Mouse (Mus musculus) CH12.LX (cell line): ENCODE results near the gene Zbtb38. TPM values are rescaled to one million over a fixed set of nuclear protein-coding genes. Genes with fewer than 3 reads are reported as not detected.

Experiments used
- DNase-seq: peaks from one replicate; pipeline ENCODE4 v3.0.0-alpha.2; 2013; ENCODE audit errors: extremely low read depth
- H3K27ac ChIP-seq: 2 replicates; pipeline ENCODE4 v1.5.1; 2012; ENCODE audit warnings: low read depth, mild to moderate bottlenecking, control low read depth, moderate library complexity; ENCODE audit not compliant: insufficient read depth
- H3K27me3 ChIP-seq: replicated peaks from 2 replicates; pipeline ENCODE3; 2012; ENCODE audit warnings: inconsistent platforms
- H3K36me3 ChIP-seq, 2 experiments: replicated peaks in 1 of 2; 2 replicates each; pipeline versions ENCODE3 to v1.6.1; 2012; ENCODE audit warnings: inconsistent platforms in 1 of 2, low read length in 1 of 2, mild to moderate bottlenecking in 1 of 2, mixed read lengths in 1 of 2, moderate library complexity in 1 of 2; ENCODE audit not compliant: control insufficient read depth in 1 of 2, insufficient read depth in 1 of 2
- H3K4me1 ChIP-seq, 2 experiments: 2 replicates each; pipeline ENCODE4 v1.6.1; 2012; ENCODE audit warnings: inconsistent platforms in 1 of 2, moderate library complexity in 1 of 2; ENCODE audit not compliant: insufficient read depth in 2 of 2, control insufficient read depth in 1 of 2
- H3K4me2 ChIP-seq: 2 replicates; pipeline ENCODE4 v1.6.1; 2012; ENCODE audit warnings: low read depth, mild to moderate bottlenecking, control low read depth; ENCODE audit not compliant: poor library complexity, insufficient read depth, severe bottlenecking
- H3K4me3 ChIP-seq, 3 experiments: fragments of 150-350 bp in 1 of 3; sonication (generic) in 1 of 3; replicated peaks in 1 of 3; 2 replicates each; pipeline versions ENCODE3 to v1.5.1; 2011 to 2012; ENCODE audit warnings: low read depth in 2 of 3, low read length in 2 of 3, mild to moderate bottlenecking in 2 of 3, moderate library complexity in 2 of 3, control low read depth in 1 of 3, improper control_type of control experiment in 1 of 3, inconsistent platforms in 1 of 3, mixed read lengths in 1 of 3; ENCODE audit not compliant: poor library complexity in 1 of 3
- H3K79me2 ChIP-seq: replicated peaks from 2 replicates; pipeline ENCODE4 v1.6.1; 2012; ENCODE audit warnings: mild to moderate bottlenecking, moderate library complexity; ENCODE audit not compliant: control insufficient read depth, poor library complexity, insufficient read depth, severe bottlenecking; ENCODE audit errors: extremely low read depth
- H3K9ac ChIP-seq: 2 replicates; pipeline ENCODE4 v1.6.1; 2012; ENCODE audit warnings: low read depth, mild to moderate bottlenecking, control low read depth, moderate library complexity; ENCODE audit not compliant: insufficient read depth
- H3K9me3 ChIP-seq: replicated peaks from 2 replicates; pipeline ENCODE3; 2012; ENCODE audit warnings: low read length, inconsistent platforms, mixed read lengths
- CHD2 ChIP-seq: IDR thresholded peaks from 2 replicates; pipeline ENCODE4 v1.6.1; 2011; ENCODE audit warnings: low read length, improper control_type of control experiment
- CTCF ChIP-seq, 2 experiments: IDR thresholded peaks in 1 of 2; conservative IDR thresholded peaks in 1 of 2; 2 replicates each; pipeline ENCODE4 v1.5.1; 2011 to 2012; ENCODE audit warnings: low read depth in 2 of 2, low read length in 2 of 2, improper control_type of control experiment in 1 of 2, inconsistent platforms in 1 of 2, mild to moderate bottlenecking in 1 of 2, moderate library complexity in 1 of 2
- ELF1 ChIP-seq: IDR thresholded peaks from 2 replicates; pipeline ENCODE4 v1.6.1; 2014; ENCODE audit warnings: low read depth, mild to moderate bottlenecking, inconsistent platforms, low read length, improper control_type of control experiment
- EP300 ChIP-seq: IDR thresholded peaks from 2 replicates; pipeline ENCODE4 v1.6.1; 2011; ENCODE audit warnings: low read length, improper control_type of control experiment
- IRF4 ChIP-seq: IDR thresholded peaks from 2 replicates; pipeline ENCODE4 v1.6.1; 2014; ENCODE audit warnings: low read depth, mild to moderate bottlenecking, inconsistent platforms, low read length, improper control_type of control experiment
- MAX ChIP-seq: IDR thresholded peaks from 2 replicates; pipeline ENCODE4 v1.6.1; 2011; ENCODE audit warnings: low read length, improper control_type of control experiment
- MAZ ChIP-seq: IDR thresholded peaks from 2 replicates; pipeline ENCODE4 v1.6.1; 2012; ENCODE audit warnings: low read depth, mild to moderate bottlenecking, inconsistent platforms, low read length, improper control_type of control experiment, moderate library complexity
- MEF2A ChIP-seq: IDR thresholded peaks from 2 replicates; pipeline ENCODE4 v1.6.1; 2014; ENCODE audit warnings: low read depth, mild to moderate bottlenecking, inconsistent platforms, low read length, improper control_type of control experiment, borderline replicate concordance
- MXI1 ChIP-seq: IDR thresholded peaks from 2 replicates; pipeline ENCODE4 v1.6.1; 2011; ENCODE audit warnings: mild to moderate bottlenecking, low read depth, low read length, improper control_type of control experiment
- POLR2A ChIP-seq: IDR thresholded peaks from 2 replicates; pipeline ENCODE4 v1.6.1; 2011; ENCODE audit warnings: low read depth, mild to moderate bottlenecking, improper control_type of control experiment, low read length
- RAD21 ChIP-seq: IDR thresholded peaks from 2 replicates; pipeline ENCODE4 v1.6.1; 2011; ENCODE audit warnings: low read depth, mild to moderate bottlenecking, low read length, improper control_type of control experiment, moderate library complexity
- SMC3 ChIP-seq: IDR thresholded peaks from 2 replicates; pipeline ENCODE4 v1.6.1; 2011; ENCODE audit warnings: low read depth, low read length, improper control_type of control experiment
- UBTF ChIP-seq: IDR thresholded peaks from 2 replicates; pipeline ENCODE4 v1.6.1; 2012; ENCODE audit warnings: low read depth, mild to moderate bottlenecking, inconsistent platforms, low read length, improper control_type of control experiment, moderate library complexity
- USF1 ChIP-seq: IDR thresholded peaks from 2 replicates; pipeline ENCODE4 v1.6.1; 2014; ENCODE audit warnings: low read depth, mild to moderate bottlenecking, inconsistent platforms, low read length, improper control_type of control experiment
- USF2 ChIP-seq: conservative IDR thresholded peaks from 2 replicates; pipeline ENCODE4 v1.6.1; 2011; ENCODE audit warnings: low read depth, low read length, improper control_type of control experiment
- ZC3H11A ChIP-seq: IDR thresholded peaks from 2 replicates; pipeline ENCODE4 v1.6.1; 2012; ENCODE audit warnings: low read depth, mild to moderate bottlenecking, inconsistent platforms, low read length, improper control_type of control experiment
- ZKSCAN1 ChIP-seq: IDR thresholded peaks from 2 replicates; pipeline ENCODE4 v1.6.1; 2012; ENCODE audit warnings: low read depth, inconsistent platforms, low read length, improper control_type of control experiment, borderline replicate concordance
- ZNF384 ChIP-seq: IDR thresholded peaks from 2 replicates; pipeline ENCODE4 v1.6.1; 2012; ENCODE audit warnings: low read depth, low read length, improper control_type of control experiment, inconsistent platforms
- dilution Hi-C: fragments of 300-500 bp; cut with MboI; formaldehyde crosslinking; loops from 2 replicates; pipeline ENCODE4 v1.14.3; 2020; ENCODE audit warnings: low sequenced_read_pairs; ENCODE audit not compliant: extremely low pct_unique_long_range_greater_than_20kb, extremely low pct_ligation_motif_present
- in situ Hi-C: fragments of 300-500 bp; cut with MboI; formaldehyde crosslinking; loops from 3 replicates; pipeline ENCODE4 v1.14.3; 2019; ENCODE audit warnings: low sequenced_read_pairs, low pct_ligation_motif_present, low pct_unique_long_range_greater_than_20kb, mixed read lengths
- polyA plus RNA-seq: library from polyadenylated mRNA; unstranded; fragments of >175 nt; gene quantifications from 2 replicates; pipeline ENCODE4 v1.2.1, GENCODE M21; 2012; ENCODE audit warnings: low read depth; ENCODE audit not compliant: insufficient read length
- total RNA-seq, 2 experiments: library from RNA; depleted of rRNA; stranded (reverse); fragments of 300-350 nt in 1 of 2; fragments of >200 nt in 1 of 2; gene quantifications; 2 replicates each; pipeline ENCODE4 v1.2.3; 2012 to 2014

Gene Zbtb38
- total and polyA plus RNA-seq, 3 experiments, result 51.7 to 102 (median 68.8) TPM

DNA sequence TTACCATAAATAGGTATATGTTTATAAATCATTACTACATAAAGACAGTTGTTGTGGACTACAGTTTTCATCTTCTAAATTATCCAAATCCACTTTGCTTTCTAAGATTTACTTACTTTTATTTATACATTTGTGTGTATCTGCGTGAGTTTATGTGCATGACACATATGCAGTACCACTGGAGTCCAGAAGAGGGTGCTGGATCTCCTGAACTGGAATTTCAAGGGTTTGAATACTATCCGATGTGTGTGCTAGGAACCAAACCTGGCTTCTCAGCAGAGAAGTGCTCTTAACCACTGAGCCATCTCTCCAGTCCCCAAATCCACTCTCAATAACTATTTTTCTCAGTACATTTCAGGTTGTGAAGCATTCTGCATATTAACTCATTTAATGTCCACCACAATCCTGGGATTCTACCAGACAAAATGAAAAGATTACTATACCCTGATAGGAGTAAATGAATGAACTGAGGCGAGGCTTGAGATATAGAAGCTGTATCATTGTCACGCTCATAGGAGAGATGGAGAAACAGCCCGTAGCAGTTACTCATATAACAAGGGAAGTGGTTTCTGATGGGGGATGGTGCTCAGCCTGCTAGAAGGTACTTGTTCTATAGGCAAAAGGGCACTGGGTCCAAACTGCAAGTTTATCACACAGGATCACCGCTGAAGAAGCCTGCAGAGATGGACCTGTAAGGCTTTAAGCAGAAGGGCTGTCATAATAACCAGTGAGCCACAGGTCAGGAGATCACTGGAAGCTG lies 53.2 kb downstream of the Zbtb38 start:
- Histone ChIP-seq H3K79me2 (peaks cover 96% of the 10 kb centered on the region), H3K9me3 (peaks cover 30% of the 10 kb centered on the region), H3K27ac (no peak overlapping the region), H3K4me3 (no peak overlapping the region), H3K4me1 (peaks cover 0 to 5% of the 10 kb centered on the region in 2 experiments; a peak in 1 of 4 replicates), H3K27me3 (no peaks in the 10 kb centered on the region), H3K4me2 (no peak overlapping the region), H3K9ac (no peak overlapping the region), H3K36me3 (peaks cover 87 to 98% of the 10 kb centered on the region in 2 experiments)
- dilution Hi-C loops (no loop called here), in situ Hi-C loops (no loop called here)
- DNase-seq, result no peak
- TF ChIP-seq RAD21, result peak; percentile 5
- peak; percentile 16 to 45; a peak in 2 of 4 replicates for TF ChIP-seq CTCF (conservative IDR thresholded peaks at IDR 0.05 in 1 of 2, IDR thresholded peaks at IDR 0.05 in 1 of 2; ENCODE audit: low read depth in 2 of 2, low read length in 2 of 2)
- TF ChIP-seq ELF1, result no peak

DNA sequence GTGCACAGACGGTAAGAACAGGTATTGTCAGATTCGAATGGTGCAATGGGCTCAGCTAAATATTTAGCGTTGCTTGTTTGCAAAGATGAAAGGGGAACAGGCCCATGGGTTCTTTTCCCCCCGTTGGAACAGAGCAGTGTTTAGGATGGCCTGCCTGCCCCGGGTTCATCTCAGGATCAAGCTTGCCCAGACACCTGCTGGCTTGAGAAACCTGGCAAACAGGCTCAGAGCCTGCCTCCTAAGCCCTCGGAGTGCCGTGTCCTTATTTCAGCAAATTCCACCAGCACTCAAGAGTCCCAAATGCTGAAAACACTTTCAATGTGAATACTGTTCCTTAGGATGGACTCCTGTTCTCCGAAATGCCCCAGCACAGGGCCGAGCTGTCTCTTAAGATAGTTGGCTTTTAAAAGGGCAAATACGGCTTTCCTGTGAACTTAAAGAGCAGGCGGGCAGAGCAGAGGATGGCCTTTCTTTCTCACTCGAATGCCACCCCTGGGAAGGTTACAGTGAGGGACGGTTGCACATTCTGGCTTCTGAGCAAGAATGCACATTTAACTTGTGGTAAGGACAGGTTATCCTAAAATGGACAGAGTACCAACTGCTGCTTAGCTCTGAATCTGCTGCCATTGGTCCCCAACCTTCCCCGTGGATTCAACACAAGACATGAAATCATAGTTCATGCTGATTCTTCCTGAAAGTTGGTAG lies 55.7 kb downstream of the Zbtb38 start:
- dilution Hi-C loops, result no loop called here
- Histone ChIP-seq H3K9me3 (peaks cover 25% of the 10 kb centered on the region), H3K79me2 (peaks cover 89% of the 10 kb centered on the region)

DNA sequence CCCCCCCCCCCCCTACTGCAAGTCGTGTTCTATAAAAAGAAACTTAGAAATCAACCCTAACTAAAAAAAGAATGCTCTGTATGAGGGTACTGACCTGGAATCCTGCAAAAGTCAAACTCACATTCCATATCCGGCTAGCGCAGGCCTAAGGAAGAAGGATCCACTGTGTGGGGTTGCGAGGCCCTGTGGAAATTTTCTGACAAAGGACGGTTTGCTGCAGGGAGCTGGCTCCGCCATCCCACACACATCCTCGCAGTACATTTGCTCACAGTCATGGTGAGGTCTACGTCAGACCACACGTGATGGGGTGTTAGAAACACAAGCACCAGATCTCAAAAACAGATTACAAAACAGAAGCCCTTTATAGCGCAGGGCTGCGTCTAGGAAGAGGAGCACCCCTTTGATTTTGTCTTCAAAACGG lies 56.5 kb downstream of the Zbtb38 start:
- TF ChIP-seq ZNF384 (no peak), UBTF (no peak), ZKSCAN1 (no peak), ELF1 (no peak), MAX (no peak), MAZ (no peak), USF2 (no peak), MXI1 (no peak), EP300 (no peak), CHD2 (no peak), SMC3 (no peak), IRF4 (no peak), ZC3H11A (no peak), POLR2A (no peak), USF1 (no peak)
- no peak overlapping the region for H3K27ac ChIP-seq
- peaks cover 19% of the 10 kb centered on the region for H3K9me3 ChIP-seq
- peaks cover 74 to 91% of the 10 kb centered on the region in 2 experiments for H3K36me3 ChIP-seq
- H3K79me2 ChIP-seq, result peaks cover 85% of the 10 kb centered on the region
- no peak overlapping the region for H3K9ac ChIP-seq
- no peak overlapping the region for H3K4me3 ChIP-seq
- no peak for DNase-seq
- in situ Hi-C loops, result no loop called here
- no peak overlapping the region for H3K4me2 ChIP-seq
- H3K4me1 ChIP-seq, result no peaks in the 10 kb centered on the region
- no peaks in the 10 kb centered on the region for H3K27me3 ChIP-seq
- dilution Hi-C loops, result no loop called here

More for the DNA sequence above, 55.7 kb downstream of the Zbtb38 start:
- DNase-seq, result no peak
- Histone ChIP-seq H3K4me3 (no peak overlapping the region), H3K36me3 (peaks cover 78 to 95% of the 10 kb centered on the region in 2 experiments), H3K4me1 (no peaks in the 10 kb centered on the region), H3K9ac (no peak overlapping the region), H3K27ac (no peak overlapping the region), H3K27me3 (no peaks in the 10 kb centered on the region), H3K4me2 (no peak overlapping the region)
- in situ Hi-C loops, result no loop called here
- no peak for TF ChIP-seq MEF2A
